Mouse (Mus musculus): ENCODE data around the gene Apoc4. TPM values are rescaled to one million over a fixed set of nuclear protein-coding genes. Genes with fewer than 3 reads are reported as not detected.

Gene Apoc4
- polyA plus RNA-seq, 1 experiment, result not detected

GRCm38 (mm10) chr7:19668947-19669721, 12.1 kb downstream of the Apoc4 start:
- H3K27ac ChIP-seq (ENCODE audit: insufficient read depth, low read length), result peak overlapping the region; percentile 53
- TF ChIP-seq POLR2A (IDR thresholded peaks at IDR 0.05; ENCODE audit: extremely low read depth, insufficient read depth, low read length) (no peak), CTCF (IDR thresholded peaks at IDR 0.05; ENCODE audit: extremely low read depth, insufficient read depth, low read length) (peak; percentile 97)
- H3K4me1 ChIP-seq (ENCODE audit: control insufficient read depth, insufficient read depth, low read length), result no peaks in the 10 kb centered on the region; the same call in 1 of the 2 replicates
- H3K4me3 ChIP-seq (ENCODE audit: insufficient read depth, low read length), result no peak overlapping the region

- Histone ChIP-seq H3K4me1 (ENCODE audit: control insufficient read depth, insufficient read depth, low read length) (peaks cover 4% of the 10 kb centered on the region; the same call in 1 of the 2 replicates), H3K27ac (ENCODE audit: insufficient read depth, low read length) (no peak overlapping the region), H3K4me3 (ENCODE audit: insufficient read depth, low read length) (no peak overlapping the region)
- TF ChIP-seq CTCF (IDR thresholded peaks at IDR 0.05; ENCODE audit: extremely low read depth, insufficient read depth, low read length) (no peak), POLR2A (IDR thresholded peaks at IDR 0.05; ENCODE audit: extremely low read depth, insufficient read depth, low read length) (no peak)
These were observed 13.8 kb downstream of the Apoc4 start for GRCm38 (mm10) chr7:19667434-19667833.

- Histone ChIP-seq H3K4me3 (ENCODE audit: insufficient read depth, low read length) (no peak overlapping the region), H3K4me1 (ENCODE audit: control insufficient read depth, insufficient read depth, low read length) (peaks cover 4% of the 10 kb centered on the region; the same call in 1 of the 2 replicates), H3K27ac (ENCODE audit: insufficient read depth, low read length) (no peak overlapping the region)
- TF ChIP-seq CTCF (IDR thresholded peaks at IDR 0.05; ENCODE audit: extremely low read depth, insufficient read depth, low read length), result no peak
These were observed 14.5 kb downstream of the Apoc4 start for GRCm38 (mm10) chr7:19666750-19667149.

- H3K4me3 ChIP-seq (ENCODE audit: insufficient read depth, low read length), result peak within 1 kb of the TSS; percentile 58
- peak within 1 kb of the TSS; percentile 81 for H3K27ac ChIP-seq (ENCODE audit: insufficient read depth, low read length)
- H3K4me1 ChIP-seq (ENCODE audit: control insufficient read depth, insufficient read depth, low read length), result peaks cover 4% of the 10 kb centered on the region; the same call in 1 of the 2 replicates
- peak; percentile 31; the same call in 1 of the 2 replicates for TF ChIP-seq POLR2A (IDR thresholded peaks at IDR 0.05; ENCODE audit: extremely low read depth, insufficient read depth, low read length)
- TF ChIP-seq CTCF (IDR thresholded peaks at IDR 0.05; ENCODE audit: extremely low read depth, insufficient read depth, low read length), result peak; percentile 20; the same call in 1 of the 2 replicates
These were observed 16.1 kb downstream of the Apoc4 start, which contains the start of gene Clptm1 for GRCm38 (mm10) chr7:19664955-19665841. Gene Clptm1, minus strand, starts transcription at chr7:19665033.

GRCm38 (mm10) chr7:19664455-19664954, 16.8 kb downstream of the Apoc4 start:
- Histone ChIP-seq H3K4me1 (ENCODE audit: control insufficient read depth, insufficient read depth, low read length) (peaks cover 4% of the 10 kb centered on the region; the same call in 1 of the 2 replicates), H3K27ac (ENCODE audit: insufficient read depth, low read length) (no peak overlapping the region), H3K4me3 (ENCODE audit: insufficient read depth, low read length) (peak overlapping the region; percentile 58)
- TF ChIP-seq POLR2A (IDR thresholded peaks at IDR 0.05; ENCODE audit: extremely low read depth, insufficient read depth, low read length), result no peak
- TF ChIP-seq CTCF (IDR thresholded peaks at IDR 0.05; ENCODE audit: extremely low read depth, insufficient read depth, low read length), result no peak

GRCm38 (mm10) chr7:19663940-19664339, 17.3 kb downstream of the Apoc4 start:
- Histone ChIP-seq H3K4me1 (ENCODE audit: control insufficient read depth, insufficient read depth, low read length) (peaks cover 4% of the 10 kb centered on the region; the same call in 1 of the 2 replicates), H3K4me3 (ENCODE audit: insufficient read depth, low read length) (peak overlapping the region; percentile 58), H3K27ac (ENCODE audit: insufficient read depth, low read length) (no peak overlapping the region)
- TF ChIP-seq POLR2A (IDR thresholded peaks at IDR 0.05; ENCODE audit: extremely low read depth, insufficient read depth, low read length) (no peak), CTCF (IDR thresholded peaks at IDR 0.05; ENCODE audit: extremely low read depth, insufficient read depth, low read length) (no peak)

- H3K4me3 ChIP-seq (ENCODE audit: insufficient read depth, low read length), result no peak overlapping the region
- H3K27ac ChIP-seq (ENCODE audit: insufficient read depth, low read length), result no peak overlapping the region
- no peaks in the 10 kb centered on the region for H3K4me1 ChIP-seq (ENCODE audit: control insufficient read depth, insufficient read depth, low read length)
- TF ChIP-seq POLR2A (IDR thresholded peaks at IDR 0.05; ENCODE audit: extremely low read depth, insufficient read depth, low read length) (no peak), CTCF (IDR thresholded peaks at IDR 0.05; ENCODE audit: extremely low read depth, insufficient read depth, low read length) (no peak)
These were observed 28.7 kb downstream of the Apoc4 start for GRCm38 (mm10) chr7:19652614-19653013.

GRCm38 (mm10) chr7:19651063-19651786, 30.1 kb downstream of the Apoc4 start:
- H3K4me1 ChIP-seq (ENCODE audit: control insufficient read depth, insufficient read depth, low read length), result no peaks in the 10 kb centered on the region
- TF ChIP-seq POLR2A (IDR thresholded peaks at IDR 0.05; ENCODE audit: extremely low read depth, insufficient read depth, low read length), result no peak
- TF ChIP-seq CTCF (IDR thresholded peaks at IDR 0.05; ENCODE audit: extremely low read depth, insufficient read depth, low read length), result no peak
- H3K27ac ChIP-seq (ENCODE audit: insufficient read depth, low read length), result no peak overlapping the region

GRCm38 (mm10) chr7:19641223-19641622, 40.1 kb downstream of the Apoc4 start:
- TF ChIP-seq CTCF (IDR thresholded peaks at IDR 0.05; ENCODE audit: extremely low read depth, insufficient read depth, low read length), result no peak
- Histone ChIP-seq H3K4me1 (ENCODE audit: control insufficient read depth, insufficient read depth, low read length) (no peaks in the 10 kb centered on the region; the same call in 1 of the 2 replicates), H3K4me3 (ENCODE audit: insufficient read depth, low read length) (no peak overlapping the region), H3K27ac (ENCODE audit: insufficient read depth, low read length) (no peak overlapping the region)

More at GRCm38 (mm10) chr7:19651063-19651786, 30.1 kb downstream of the Apoc4 start:
- no peak overlapping the region for H3K4me3 ChIP-seq (ENCODE audit: insufficient read depth, low read length)

Data from cortical plate, adult 2 months (tissue).